Comparison of ENCODE assay signal across 14 mouse cellular contexts in genomic region chr3:88446471-88447123, GRCm38 (mm10). TPM values are rescaled to one million over a fixed set of nuclear protein-coding genes. Genes with fewer than 3 reads are reported as not detected.
DNase-seq lines count a peak whose midpoint lies in the region; ATAC-seq and TF ChIP-seq lines count a peak whose summit lies in the region.
"Had no signal": no experiment of that assay in that cellular context is flagged by ENCODE, and none has a peak within 500 bp of the region (broad histone marks: within the 10 kb centered on the region; RNA-seq: fewer than 3 reads in every experiment).

No protein-coding gene starts in this region.

- no peak overlapping the region for H3K4me3 ChIP-seq in gastrocnemius, adult 2 months
- H3K4me3 ChIP-seq in liver, adult 2 months (ENCODE audit: insufficient read depth, low read depth, low read length) = no peak overlapping the region
- H3K4me3 ChIP-seq in liver, embryonic 12.5 days = no peak overlapping the region
- no peak overlapping the region for H3K4me3 ChIP-seq in heart, embryonic 15.5 days
- H3K4me3 ChIP-seq: embryonic facial prominence, embryonic 10.5 days had no signal

- TF ChIP-seq CTCF in gastrocnemius, adult 2 months (IDR thresholded peaks at IDR 0.05) = no peak
- no peak for TF ChIP-seq CTCF in liver, adult 2 months (IDR thresholded peaks at IDR 0.05; ENCODE audit: low read depth, low read length)

- no peaks in the 10 kb centered on the region; the same call in 1 of the 2 replicates for H3K79me2 ChIP-seq in liver, adult 2 months (ENCODE audit: control insufficient read depth, insufficient read depth, low read length)

- no peak overlapping the region for H3K27ac ChIP-seq in gastrocnemius, adult 2 months
- no peak overlapping the region for H3K27ac ChIP-seq in liver, adult 2 months (replicated peaks; ENCODE audit: insufficient read depth, low read depth, low read length)
- H3K27ac ChIP-seq in liver, embryonic 12.5 days = no peak overlapping the region
- H3K27ac ChIP-seq in heart, embryonic 15.5 days = no peak overlapping the region
- H3K27ac ChIP-seq: embryonic facial prominence, embryonic 10.5 days had no signal

- 58% methylated on average over 8 of the region's 8 CpGs for WGBS in liver, adult 2 months
- WGBS in liver, embryonic 12.5 days (ENCODE audit: insufficient replicate concordance) = 37% methylated on average over 8 of the region's 8 CpGs
- 47% methylated on average over 8 of the region's 8 CpGs for WGBS in heart, embryonic 15.5 days

- H3K36me3 ChIP-seq in liver, adult 2 months (ENCODE audit: control insufficient read depth, insufficient read depth, low read length) = peaks cover 41% of the 10 kb centered on the region
- no peaks in the 10 kb centered on the region for H3K36me3 ChIP-seq in liver, embryonic 12.5 days
- no peaks in the 10 kb centered on the region for H3K36me3 ChIP-seq in heart, embryonic 15.5 days
- H3K36me3 ChIP-seq: embryonic facial prominence, embryonic 10.5 days had no signal

- no peak for ATAC-seq in liver, embryonic 12.5 days
- ATAC-seq in heart, embryonic 15.5 days (replicated peaks; ENCODE audit: insufficient number of reproducible peaks, insufficient read depth, low FRiP score, low read depth) = no peak
- ATAC-seq: inflammation-experienced regulatory T-cells, adult 6 months had no signal

- H3K4me2 ChIP-seq in liver, embryonic 12.5 days = no peak overlapping the region
- H3K4me2 ChIP-seq in heart, embryonic 15.5 days = 0 out of 2 replicates have a peak overlapping the region, but pooled peaks have one; percentile 2
- H3K4me2 ChIP-seq: liver, embryonic 11.5 days had no signal

- intact Hi-C loops in gastrocnemius, adult 2 months (cut with DNase I) = no loop called here
- intact Hi-C loops in gastrocnemius, postnatal 14 days (cut with DNase I; ENCODE audit: low total_unique reads) = no loop called here

- TF ChIP-seq POLR2A in liver, adult 2 months (IDR thresholded peaks at IDR 0.05; ENCODE audit: extremely low read depth, insufficient read depth, low read length) = no peak

- peak; percentile 32 for DNase-seq in gastrocnemius, adult 2 months
- no peak for DNase-seq in gastrocnemius, postnatal 14 days
- peak; percentile 49 for DNase-seq in liver, adult 2 months (ENCODE audit: extremely low read depth, low read depth, low spot score)
- DNase-seq in skeletal muscle tissue, adult 2 months (ENCODE audit: low read depth, low spot score) = peak; percentile 59
- no peak for DNase-seq in T-cell, adult 2 months (ENCODE audit: low spot score)
- DNase-seq in gastrocnemius, postnatal 4 days (ENCODE audit: low spot score in 2 of 2) = no peak
- DNase-seq: cerebellum, adult 9-10 months; kidney, postnatal 4 days; right cerebral cortex, postnatal 4 days had no signal

- H3K9ac ChIP-seq in liver, adult 2 months (ENCODE audit: low read depth, low read length) = no peak overlapping the region
- H3K9ac ChIP-seq in liver, embryonic 12.5 days = no peak overlapping the region
- H3K9ac ChIP-seq in heart, embryonic 15.5 days = no peak overlapping the region

- no peaks in the 10 kb centered on the region for H3K9me3 ChIP-seq in liver, embryonic 12.5 days (replicated peaks)
- no peaks in the 10 kb centered on the region for H3K9me3 ChIP-seq in heart, embryonic 15.5 days (replicated peaks)
- H3K9me3 ChIP-seq: embryonic facial prominence, embryonic 10.5 days had no signal

- H3K4me1 ChIP-seq in liver, adult 2 months (ENCODE audit: control insufficient read depth, insufficient read depth, low read length) = peaks cover 16% of the 10 kb centered on the region
- peaks cover 29% of the 10 kb centered on the region for H3K4me1 ChIP-seq in liver, embryonic 12.5 days
- H3K4me1 ChIP-seq in heart, embryonic 15.5 days (replicated peaks) = peaks cover 14% of the 10 kb centered on the region; the same call in 1 of the 2 replicates

- no peaks in the 10 kb centered on the region for H3K27me3 ChIP-seq in liver, adult 2 months (ENCODE audit: control insufficient read depth, insufficient read depth, low read length)
- peaks cover 77% of the 10 kb centered on the region for H3K27me3 ChIP-seq in liver, embryonic 12.5 days (replicated peaks)
- peaks cover 8% of the 10 kb centered on the region for H3K27me3 ChIP-seq in heart, embryonic 15.5 days

RNA-seq across cellular contexts. Expression of gene Sema4a, which starts 14.4 kb away (rescaled TPM):
- 1 to 10 TPM; 1.2 to 1.8 TPM for total RNA-seq in gastrocnemius, adult 2 months (2021)
- 1 to 10 TPM; 2.1 to 2.2 TPM for total RNA-seq in gastrocnemius, postnatal 14 days (2021)
- 23.4 and 37.9 TPM in 2 replicates for total RNA-seq in liver, adult 2 months (2014; rRNA removed)
- polyA plus RNA-seq in liver, adult 2 months (2012; rRNA removed) = 109 and 117 TPM in 2 replicates
- polyA plus RNA-seq in liver, embryonic 12.5 days (2016; fragmentation: Nextera tagmentation; extraction: Ambion mirVana) = 14.4 and 17.6 TPM in 2 replicates
- 2.1 and 5.3 TPM in 2 replicates for polyA plus RNA-seq in heart, embryonic 15.5 days (2015; fragmentation: Nextera tagmentation; extraction: Ambion mirVana)
- total RNA-seq in gastrocnemius, postnatal 4 days (2021) = 1 to 10 TPM; 3.0 to 4.4 TPM

RNA-seq across cellular contexts. Expression of gene Slc25a44, which starts 21.7 kb away (rescaled TPM):
- 10 to 100 TPM; 16.1 to 18.5 TPM for total RNA-seq in gastrocnemius, adult 2 months (2021)
- total RNA-seq in gastrocnemius, postnatal 14 days (2021) = 10 to 100 TPM; 11.4 to 11.9 TPM
- 26.1 and 28.1 TPM in 2 replicates for total RNA-seq in liver, adult 2 months (2014; rRNA removed)
- 57.0 and 60.9 TPM in 2 replicates for polyA plus RNA-seq in liver, adult 2 months (2012; rRNA removed)
- 14.0 and 14.9 TPM in 2 replicates for polyA plus RNA-seq in liver, embryonic 12.5 days (2016; fragmentation: Nextera tagmentation; extraction: Ambion mirVana)
- 11.8 and 14.1 TPM in 2 replicates for polyA plus RNA-seq in heart, embryonic 15.5 days (2015; fragmentation: Nextera tagmentation; extraction: Ambion mirVana)
- 10 to 100 TPM; 12.1 to 13.3 TPM for total RNA-seq in gastrocnemius, postnatal 4 days (2021)

RNA-seq across cellular contexts. Expression of gene Pmf1, which starts 36.5 kb away (rescaled TPM):
- total RNA-seq in gastrocnemius, adult 2 months (2021) = 10 to 100 TPM; 16.2 to 19.7 TPM
- total RNA-seq in gastrocnemius, postnatal 14 days (2021) = 10 to 100 TPM; 30.1 to 31.9 TPM
- 12.9 and 16.5 TPM in 2 replicates for total RNA-seq in liver, adult 2 months (2014; rRNA removed)
- polyA plus RNA-seq in liver, adult 2 months (2012; rRNA removed) = 59.0 and 68.1 TPM in 2 replicates
- polyA plus RNA-seq in liver, embryonic 12.5 days (2016; fragmentation: Nextera tagmentation; extraction: Ambion mirVana) = 104 and 115 TPM in 2 replicates
- 83.6 and 96.3 TPM in 2 replicates for polyA plus RNA-seq in heart, embryonic 15.5 days (2015; fragmentation: Nextera tagmentation; extraction: Ambion mirVana)
- 10 to 100 TPM; 52.2 to 59.1 TPM for total RNA-seq in gastrocnemius, postnatal 4 days (2021)

Comparison
In these comparisons a context has a peak if more than half of its experiments do, and no peak if none do; other contexts are left out.
1. DNase-seq: peak in gastrocnemius, adult 2 months (single experiment), liver, adult 2 months (single experiment) and skeletal muscle tissue, adult 2 months (single experiment); none in gastrocnemius, postnatal 14 days (single experiment), T-cell, adult 2 months (single experiment) and gastrocnemius, postnatal 4 days (0 of 2).